Mouse (Mus musculus) kidney, postnatal 0 days (tissue): ENCODE data around the gene Traip. TPM values are rescaled to one million over a fixed set of nuclear protein-coding genes. Genes with fewer than 3 reads are reported as not detected.
A peak's percentile ranks its signal among the peaks of the same experiment; 100 is the strongest.

Experiments used
- ATAC-seq: fragments of 200-750 bp; cut with Nextera tagmentation; replicated peaks from 2 replicates; pipeline ENCODE4 v1.8.0; 2017; ENCODE audit warnings: low read depth, moderate number of reproducible peaks, moderate TSS enrichment, moderate library complexity; ENCODE audit not compliant: low FRiP score
- DNase-seq: peaks from one replicate; pipeline ENCODE4 v3.0.0-alpha.2; 2016; ENCODE audit warnings: low spot score
- H3K27ac ChIP-seq: fragments of 300-500 bp; sonication (generic); 2 replicates; pipeline ENCODE4 v1.5.1; 2014; ENCODE audit warnings: mild to moderate bottlenecking
- H3K27me3 ChIP-seq: fragments of 300-500 bp; sonication (generic); 2 replicates; pipeline ENCODE4 v1.6.1; 2014; ENCODE audit warnings: low read length, mixed read lengths; ENCODE audit not compliant: insufficient read depth
- H3K36me3 ChIP-seq: fragments of 300-500 bp; sonication (generic); 2 replicates; pipeline ENCODE4 v1.6.1; 2014; ENCODE audit warnings: low read length, mixed read lengths; ENCODE audit not compliant: insufficient read depth
- H3K4me1 ChIP-seq: fragments of 300-500 bp; sonication (generic); replicated peaks from 2 replicates; pipeline ENCODE4 v1.6.1; 2014; ENCODE audit warnings: antibody characterized with exemption, low read length, mixed read lengths; ENCODE audit not compliant: insufficient read depth
- H3K4me2 ChIP-seq: fragments of 300-500 bp; sonication (generic); 2 replicates; pipeline ENCODE4 v1.6.1; 2014; ENCODE audit warnings: mild to moderate bottlenecking, low read length, moderate library complexity, mixed read lengths
- H3K4me3 ChIP-seq: fragments of 300-500 bp; sonication (generic); replicated peaks from 2 replicates; pipeline ENCODE4 v1.5.1; 2014; ENCODE audit warnings: low read depth, low read length
- H3K9ac ChIP-seq: fragments of 300-500 bp; sonication (generic); 2 replicates; pipeline ENCODE4 v1.6.1; 2014; ENCODE audit warnings: low read depth, low read length
- H3K9me3 ChIP-seq: fragments of 300-500 bp; sonication (generic); replicated peaks from 2 replicates; pipeline ENCODE4 v1.6.1; 2016; ENCODE audit warnings: low read length, inconsistent platforms, mixed read lengths
- CTCF ChIP-seq: IDR thresholded peaks from 2 replicates; pipeline ENCODE4 v1.5.1; 2016; ENCODE audit warnings: antibody characterized with exemption, low read depth, mild to moderate bottlenecking, moderate library complexity
- WGBS: fragments of 180-500 bp; shearing (Covaris S2); extraction: QIAGEN DNeasy Blood & Tissue Kit; methylation state at CpG from one replicate; pipeline ENCODE4 v1.1.7; 2014; 5-methylcytosine and 5-hydroxymethylcytosine counted together
- polyA plus RNA-seq: library from polyadenylated mRNA; unstranded; fragments of >200 nt; fragmentation: Nextera tagmentation; extraction: Ambion mirVana; gene quantifications from 2 replicates; pipeline ENCODE4 v1.2.1, GENCODE M21; 2015

Traip gene
- polyA plus RNA-seq, 1 experiment from 2014 or later, result 10.2 TPM

DNA sequence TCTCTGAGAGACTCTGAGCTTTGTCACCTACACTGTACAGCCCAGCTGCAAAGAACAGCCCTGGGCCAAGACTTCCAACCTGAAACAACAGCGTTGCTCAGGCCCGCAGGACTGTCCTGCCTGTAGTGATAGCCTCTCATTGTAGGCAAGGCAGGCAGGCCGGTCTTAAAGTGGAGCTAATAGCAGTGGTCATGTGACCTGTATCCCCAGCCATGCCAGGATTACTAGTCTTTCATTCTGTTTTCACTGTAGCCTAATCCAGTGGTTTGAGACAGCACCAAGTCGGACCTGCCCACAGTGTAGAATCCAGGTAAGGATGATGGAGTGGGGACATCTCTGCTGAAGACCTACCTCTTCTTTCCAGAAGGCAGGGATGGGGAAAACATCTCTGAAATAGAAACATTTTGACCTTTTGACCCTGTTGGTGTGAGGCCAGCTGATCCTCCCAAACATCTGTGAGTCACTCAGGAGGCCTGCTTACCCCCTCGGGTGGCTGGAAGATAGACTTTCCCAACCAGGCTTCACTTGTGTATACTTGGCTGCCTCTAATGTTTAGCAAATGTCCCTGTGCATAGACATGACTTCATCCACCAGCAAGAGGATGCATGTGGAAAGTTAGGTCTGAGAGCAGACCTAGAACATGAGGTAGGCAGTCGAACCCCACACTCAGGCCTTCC lies 5.8 kb downstream of the Traip start:
- ATAC-seq (no peak), DNase-seq (no peak)
- H3K36me3 ChIP-seq, result peaks cover 9% of the 10 kb centered on the region
- no peak for TF ChIP-seq CTCF
- H3K9me3 ChIP-seq, result no peaks in the 10 kb centered on the region
- H3K9ac ChIP-seq, result no peak overlapping the region
- no peak overlapping the region for H3K4me2 ChIP-seq
- no peak overlapping the region for H3K27ac ChIP-seq
- H3K4me1 ChIP-seq, result no peaks in the 10 kb centered on the region
- no peaks in the 10 kb centered on the region for H3K27me3 ChIP-seq
- WGBS, result 83% methylated on average over 6 of the region's 6 CpGs
- H3K4me3 ChIP-seq, result no peak overlapping the region

DNA sequence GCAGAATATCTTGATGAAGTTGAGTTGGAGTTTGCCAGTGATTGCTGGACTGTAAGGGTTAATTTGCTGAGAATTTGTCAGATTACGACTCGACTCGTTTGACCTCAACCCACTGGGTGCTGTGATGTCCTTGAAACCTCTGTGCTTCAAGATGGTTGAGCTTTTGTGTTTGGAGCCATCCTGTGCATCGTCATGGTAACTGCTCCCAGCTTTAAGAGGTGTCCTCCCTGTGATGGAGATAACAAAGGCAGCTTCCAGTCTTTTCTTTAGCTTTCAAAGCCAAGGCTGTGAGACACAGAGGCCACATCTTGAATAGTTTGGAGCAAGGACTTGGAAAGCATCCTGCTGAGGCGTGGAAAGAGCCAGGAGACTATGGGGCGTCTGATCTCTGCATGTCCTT lies 7.2 kb downstream of the Traip start:
- ATAC-seq (no peak), DNase-seq (no peak)
- Histone ChIP-seq H3K4me1 (no peaks in the 10 kb centered on the region), H3K9me3 (no peaks in the 10 kb centered on the region), H3K9ac (no peak overlapping the region), H3K27me3 (no peaks in the 10 kb centered on the region), H3K4me3 (no peak overlapping the region), H3K4me2 (no peak overlapping the region), H3K27ac (no peak overlapping the region), H3K36me3 (peaks cover 9% of the 10 kb centered on the region)
- WGBS, result 64% methylated on average over 6 of the region's 6 CpGs
- no peak for TF ChIP-seq CTCF

DNA sequence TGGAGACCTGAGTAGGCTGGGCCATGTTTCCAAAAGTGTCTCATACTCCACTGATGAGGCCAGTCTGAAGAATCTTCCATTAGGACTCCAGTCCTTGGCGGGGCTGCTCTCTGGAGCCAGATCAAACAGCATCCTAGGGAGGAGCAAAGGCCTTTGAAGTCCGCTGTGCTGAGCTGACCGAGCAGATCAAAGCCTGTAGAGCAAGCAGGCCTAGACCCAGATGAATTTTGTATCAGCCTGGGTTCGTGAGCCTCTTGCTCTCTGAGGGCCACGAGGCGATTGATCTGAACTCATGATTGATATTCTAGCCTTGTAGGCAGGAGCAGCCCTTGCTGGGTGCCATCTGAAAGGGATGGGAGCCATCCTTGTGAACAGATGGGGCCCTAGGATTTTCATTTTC lies 10.0 kb downstream of the Traip start:
- H3K36me3 ChIP-seq, result peaks cover 9% of the 10 kb centered on the region
- H3K4me1 ChIP-seq, result no peaks in the 10 kb centered on the region
- no peak for TF ChIP-seq CTCF
- no peaks in the 10 kb centered on the region for H3K27me3 ChIP-seq
- no peak overlapping the region for H3K4me2 ChIP-seq
- no peak overlapping the region for H3K9ac ChIP-seq
- no peak overlapping the region for H3K4me3 ChIP-seq
- DNase-seq (no peak), ATAC-seq (no peak)
- WGBS, result 37% methylated on average over 6 of the region's 6 CpGs
- no peaks in the 10 kb centered on the region for H3K9me3 ChIP-seq
- no peak overlapping the region for H3K27ac ChIP-seq

DNA sequence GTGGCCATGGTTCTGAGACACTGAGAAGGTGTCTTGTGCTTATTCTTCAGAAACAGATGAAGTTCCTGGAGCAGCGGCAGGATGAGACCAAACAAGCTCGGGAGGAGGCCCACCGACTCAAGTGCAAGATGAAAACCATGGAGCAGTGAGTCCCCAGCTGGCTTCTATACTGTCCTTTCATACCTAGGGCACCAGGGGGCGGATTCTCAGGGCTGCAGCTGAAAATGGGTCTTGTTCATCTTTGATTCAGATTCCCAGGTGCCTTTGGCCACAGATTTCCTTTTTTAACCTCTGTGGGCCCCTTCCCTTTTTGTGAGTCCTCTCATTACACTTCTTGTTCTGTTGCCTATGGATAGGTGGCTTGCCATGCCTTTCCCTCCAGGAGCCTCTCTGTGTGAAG lies 11.0 kb downstream of the Traip start:
- no peak overlapping the region for H3K27ac ChIP-seq
- H3K9ac ChIP-seq, result no peak overlapping the region
- TF ChIP-seq CTCF, result peak; percentile 52
- H3K4me1 ChIP-seq, result no peaks in the 10 kb centered on the region
- no peak overlapping the region for H3K4me3 ChIP-seq
- H3K36me3 ChIP-seq, result peaks cover 9% of the 10 kb centered on the region
- H3K9me3 ChIP-seq, result no peaks in the 10 kb centered on the region
- H3K4me2 ChIP-seq, result no peak overlapping the region
- H3K27me3 ChIP-seq, result no peaks in the 10 kb centered on the region
- 82% methylated on average over 4 of the region's 4 CpGs for WGBS
- no peak for ATAC-seq
- peak; percentile 36 for DNase-seq

- H3K27ac ChIP-seq, result no peak overlapping the region
- no peaks in the 10 kb centered on the region for H3K27me3 ChIP-seq
- ATAC-seq (no peak), DNase-seq (no peak)
- H3K9me3 ChIP-seq, result no peaks in the 10 kb centered on the region
- no peak for TF ChIP-seq CTCF
- peaks cover 9% of the 10 kb centered on the region for H3K36me3 ChIP-seq
- H3K4me1 ChIP-seq, result no peaks in the 10 kb centered on the region
- H3K4me3 ChIP-seq, result no peak overlapping the region
- no peak overlapping the region for H3K9ac ChIP-seq
- no peak overlapping the region for H3K4me2 ChIP-seq
- WGBS, result 81% methylated on average over 10 of the region's 10 CpGs
These were observed 11.4 kb downstream of the Traip start for GRCm38 (mm10) chr9:107961351-107961762.

DNA sequence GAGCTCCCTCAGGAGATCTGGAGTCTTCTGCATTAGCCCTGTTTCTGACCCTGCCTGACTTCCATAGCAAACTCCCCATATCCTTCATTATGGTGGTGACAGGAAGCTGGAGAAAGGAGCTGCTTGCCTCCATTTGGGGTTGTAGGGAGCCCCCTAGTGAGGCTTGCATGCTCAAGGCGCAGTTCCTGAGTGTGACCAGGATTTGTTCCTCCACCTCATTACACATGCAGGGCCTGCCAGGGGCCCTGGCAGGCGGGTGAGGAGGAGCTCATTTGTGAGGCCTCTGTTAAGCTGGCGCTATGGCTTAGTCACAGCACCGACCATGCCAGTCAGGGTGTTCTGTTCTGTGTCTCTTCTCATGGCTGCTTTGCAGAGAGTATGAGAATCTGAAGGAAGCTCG lies 11.9 kb downstream of the Traip start:
- H3K4me3 ChIP-seq, result no peak overlapping the region
- no peak overlapping the region for H3K9ac ChIP-seq
- DNase-seq (peak; percentile 67), ATAC-seq (no peak)
- no peak overlapping the region for H3K4me2 ChIP-seq
- H3K4me1 ChIP-seq, result no peaks in the 10 kb centered on the region
- H3K9me3 ChIP-seq, result no peaks in the 10 kb centered on the region
- no peak overlapping the region for H3K27ac ChIP-seq
- TF ChIP-seq CTCF, result peak; percentile 65
- H3K36me3 ChIP-seq, result peaks cover 9% of the 10 kb centered on the region
- H3K27me3 ChIP-seq, result no peaks in the 10 kb centered on the region
- 45% methylated on average over 5 of the region's 5 CpGs for WGBS

DNA sequence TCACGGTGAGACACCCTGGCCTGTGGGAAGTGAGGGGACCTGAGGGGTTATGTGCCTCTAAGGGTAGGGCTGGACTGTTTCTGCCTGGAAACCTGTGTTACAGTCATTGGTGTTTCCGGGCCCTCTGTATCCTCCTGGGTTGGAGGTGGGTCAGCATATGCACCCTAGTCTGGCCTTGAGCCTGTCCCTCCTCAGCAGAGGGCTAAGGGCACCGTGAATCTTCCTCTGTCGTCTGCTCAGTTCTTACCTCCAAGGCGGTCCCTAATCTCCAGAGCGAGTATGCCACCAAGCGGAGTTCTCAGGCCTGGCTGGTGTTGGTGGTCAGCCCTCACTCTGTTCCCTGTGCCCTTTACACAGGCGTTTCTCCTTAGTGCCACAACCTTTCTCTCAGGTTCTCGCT lies 13.0 kb downstream of the Traip start:
- H3K27ac ChIP-seq, result no peak overlapping the region
- no peaks in the 10 kb centered on the region for H3K27me3 ChIP-seq
- H3K36me3 ChIP-seq, result peaks cover 5% of the 10 kb centered on the region
- ATAC-seq, result no peak
- 95% methylated on average over 9 of the region's 9 CpGs for WGBS
- H3K9me3 ChIP-seq, result no peaks in the 10 kb centered on the region
- DNase-seq, result no peak
- no peak overlapping the region for H3K4me2 ChIP-seq
- no peak overlapping the region for H3K4me3 ChIP-seq
- TF ChIP-seq CTCF, result no peak
- no peak overlapping the region for H3K9ac ChIP-seq
- no peaks in the 10 kb centered on the region for H3K4me1 ChIP-seq
